Comparison of ENCODE assay signal across 12 mouse cellular contexts in genomic region chr4:147814592-147815167, GRCm38 (mm10). TPM values are rescaled to one million over a fixed set of nuclear protein-coding genes. Genes with fewer than 3 reads are reported as not detected.
DNase-seq lines count a peak whose midpoint lies in the region; ATAC-seq and TF ChIP-seq lines count a peak whose summit lies in the region.
"Had no signal": no experiment of that assay in that cellular context is flagged by ENCODE, and none has a peak within 500 bp of the region (broad histone marks: within the 10 kb centered on the region; RNA-seq: fewer than 3 reads in every experiment).

No protein-coding gene starts in this region.

- peak; percentile 77 for TF ChIP-seq CTCF in layer of hippocampus, adult 2 months (conservative IDR thresholded peaks at IDR 0.05)
- peak; percentile 83 for TF ChIP-seq CTCF in E14TG2a.4 (conservative IDR thresholded peaks at IDR 0.05; ENCODE audit: low read length)

- no peaks in the 10 kb centered on the region for H3K27me3 ChIP-seq in E14TG2a.4 (ENCODE audit: insufficient read depth, low read length)
- H3K27me3 ChIP-seq: midbrain, embryonic 13.5 days had no signal

- H3K36me3 ChIP-seq in E14TG2a.4 (ENCODE audit: insufficient read depth, low read length) = no peaks in the 10 kb centered on the region
- H3K36me3 ChIP-seq: midbrain, embryonic 13.5 days had no signal

- no peak for DNase-seq in layer of hippocampus, adult 2 months (ENCODE audit: low spot score in 2 of 2)
- no peak for DNase-seq in layer of hippocampus, adult 11-12 months (ENCODE audit: low spot score)
- DNase-seq in right cerebral cortex, postnatal 25 days = no peak
- no peak for DNase-seq in gastrocnemius, adult 8-10 months (ENCODE audit: low spot score in 2 of 2)
- DNase-seq in adrenal gland, postnatal 4 days (ENCODE audit: low spot score in 2 of 2) = no peak
- DNase-seq: embryo, embryonic 11 days; kidney, adult 11 months; thymus, postnatal 14 days had no signal

- H3K27ac ChIP-seq in layer of hippocampus, adult 2 months = no peak overlapping the region
- H3K27ac ChIP-seq: midbrain, embryonic 13.5 days had no signal

- H3K9me3 ChIP-seq in E14TG2a.4 (ENCODE audit: low read length) = peaks cover 37% of the 10 kb centered on the region

- no peaks in the 10 kb centered on the region for H3K4me1 ChIP-seq in E14TG2a.4 (replicated peaks; ENCODE audit: low read depth, low read length)
- H3K4me1 ChIP-seq: midbrain, embryonic 13.5 days had no signal

- H3K4me3 ChIP-seq in layer of hippocampus, adult 2 months = no peak overlapping the region
- H3K4me3 ChIP-seq in E14TG2a.4 (replicated peaks; ENCODE audit: low read length) = no peak overlapping the region
- H3K4me3 ChIP-seq: midbrain, embryonic 13.5 days had no signal

- ATAC-seq in common myeloid progenitor, adult 5-6 weeks (replicated peaks; ENCODE audit: low read depth, poor library complexity, severe bottlenecking) = peak; percentile 89
- peak; percentile 73; the same call in 1 of the 2 replicates for ATAC-seq in monocyte, adult 5-6 weeks (replicated peaks; ENCODE audit: insufficient number of reproducible peaks, low FRiP score, low TSS enrichment, poor library complexity, severe bottlenecking)
- ATAC-seq: midbrain, embryonic 13.5 days had no signal

RNA-seq across cellular contexts. Expression of gene Zfp984, which starts 5.1 kb away (rescaled TPM):
- total RNA-seq in layer of hippocampus, adult 2 months (2021) = 1 to 10 TPM; 1.8 to 2.2 TPM
- total RNA-seq in common myeloid progenitor, adult 5-6 weeks (2017) = 40.0 and 50.5 TPM in 2 replicates
- total RNA-seq in monocyte, adult 5-6 weeks (2017) = 29.2 to 47.8 TPM (median 38.2 TPM) in 3 replicates
- 1 to 10 TPM in 2 of 4 experiments, under 1 TPM in 2; 0.70 to 1.4 (median 0.89) TPM for total RNA-seq in gastrocnemius, adult 8-10 months (2022)
- total RNA-seq in adrenal gland, postnatal 4 days (2021) = 1 to 10 TPM; 7.1 to 7.5 TPM

RNA-seq across cellular contexts. Expression of gene Zfp933, which starts 33.5 kb away (rescaled TPM):
- total RNA-seq in layer of hippocampus, adult 2 months (2021) = 10 to 100 TPM; 22.3 to 22.6 TPM
- total RNA-seq in common myeloid progenitor, adult 5-6 weeks (2017) = 8.2 and 8.4 TPM in 2 replicates
- 5.8 to 14.7 TPM (median 11.8 TPM) in 3 replicates for total RNA-seq in monocyte, adult 5-6 weeks (2017)
- total RNA-seq in gastrocnemius, adult 8-10 months (2022) = 10 to 100 TPM; 10.2 to 11.5 (median 10.5) TPM
- 10 to 100 TPM; 29.6 to 29.9 TPM for total RNA-seq in adrenal gland, postnatal 4 days (2021)

RNA-seq across cellular contexts. Expression of gene Miip, which starts 53.9 kb away (rescaled TPM):
- 10 to 100 TPM; 19.9 to 26.5 TPM for total RNA-seq in layer of hippocampus, adult 2 months (2021)
- total RNA-seq in common myeloid progenitor, adult 5-6 weeks (2017) = 23.4 and 50.9 TPM in 2 replicates
- 26.5 to 65.0 TPM (median 45.3 TPM) in 3 replicates for total RNA-seq in monocyte, adult 5-6 weeks (2017)
- total RNA-seq in gastrocnemius, adult 8-10 months (2022) = 1 to 10 TPM; 3.6 to 5.1 (median 4.8) TPM
- total RNA-seq in adrenal gland, postnatal 4 days (2021) = 10 to 100 TPM; 40.8 to 42.6 TPM

RNA-seq across cellular contexts. Expression of gene Fv1, which starts 54.1 kb away (rescaled TPM):
- total RNA-seq in layer of hippocampus, adult 2 months (2021) = 1 to 10 TPM; 8.8 to 9.5 TPM
- total RNA-seq in common myeloid progenitor, adult 5-6 weeks (2017) = 17.2 and 25.1 TPM in 2 replicates
- 7.9 to 21.2 TPM (median 15.1 TPM) in 3 replicates for total RNA-seq in monocyte, adult 5-6 weeks (2017)
- total RNA-seq in gastrocnemius, adult 8-10 months (2022) = 1 to 10 TPM; 5.1 to 9.2 (median 6.7) TPM
- total RNA-seq in adrenal gland, postnatal 4 days (2021) = 1 to 10 TPM; 7.6 to 8.2 TPM
